Mouse (Mus musculus) midbrain, embryonic 16.5 days (tissue): ENCODE data around the gene B4galnt2. TPM values are rescaled to one million over a fixed set of nuclear protein-coding genes. Genes with fewer than 3 reads are reported as not detected.

Experiments used
- ATAC-seq: fragments of 200-750 bp; cut with Nextera tagmentation; 2 replicates; pipeline ENCODE4 v1.8.0; 2017; ENCODE audit warnings: moderate TSS enrichment
- H3K27ac ChIP-seq: fragments of 300-500 bp; sonication (generic); 2 replicates; pipeline ENCODE4 v1.5.1; 2014; ENCODE audit warnings: mild to moderate bottlenecking, low read length, mixed read lengths
- H3K27me3 ChIP-seq: fragments of 300-500 bp; sonication (generic); 2 replicates; pipeline ENCODE4 v1.6.1; 2014; ENCODE audit warnings: low read depth, low read length, mixed read lengths; ENCODE audit not compliant: control insufficient read depth, insufficient read depth
- H3K36me3 ChIP-seq: fragments of 300-500 bp; sonication (generic); 2 replicates; pipeline ENCODE4 v1.6.1; 2014; ENCODE audit warnings: mild to moderate bottlenecking, low read length, moderate library complexity, mixed read lengths; ENCODE audit not compliant: control insufficient read depth, insufficient read depth
- H3K4me1 ChIP-seq: fragments of 300-500 bp; sonication (generic); 2 replicates; pipeline ENCODE4 v1.6.1; 2014; ENCODE audit warnings: mild to moderate bottlenecking, low read length, mixed read lengths; ENCODE audit not compliant: control insufficient read depth, insufficient read depth
- H3K4me2 ChIP-seq: fragments of 300-500 bp; sonication (generic); 2 replicates; pipeline ENCODE4 v1.6.1; 2014; ENCODE audit warnings: mild to moderate bottlenecking, low read length, mixed read lengths
- H3K4me3 ChIP-seq: fragments of 300-500 bp; sonication (generic); 2 replicates; pipeline ENCODE4 v1.5.1; 2014; ENCODE audit warnings: low read depth, mild to moderate bottlenecking, low read length, moderate library complexity, mixed read lengths
- H3K9ac ChIP-seq: fragments of 300-500 bp; sonication (generic); 2 replicates; pipeline ENCODE4 v1.6.1; 2014; ENCODE audit warnings: low read depth, low read length, mixed read lengths
- H3K9me3 ChIP-seq: fragments of 300-500 bp; sonication (generic); replicated peaks from 2 replicates; pipeline ENCODE4 v1.6.1; 2014; ENCODE audit warnings: mild to moderate bottlenecking, low read length, mixed read lengths; ENCODE audit not compliant: control insufficient read depth, poor library complexity, severe bottlenecking
- WGBS: fragments of 180-500 bp; shearing (Covaris S2); extraction: QIAGEN DNeasy Blood & Tissue Kit; methylation state at CpG from one replicate; pipeline ENCODE4 v1.1.7; 2014; 5-methylcytosine and 5-hydroxymethylcytosine counted together
- polyA plus RNA-seq: library from polyadenylated mRNA; unstranded; fragments of >200 nt; fragmentation: Nextera tagmentation; extraction: Ambion mirVana; gene quantifications from 2 replicates; pipeline ENCODE4 v1.2.1, GENCODE M21; 2015

Gene B4galnt2
- polyA plus RNA-seq, 1 experiment from 2014 or later = not detected

GRCm38 (mm10) chr11:95838598-95838997 is 76.1 kb downstream of the B4galnt2 start:
- peaks cover 6% of the 10 kb centered on the region for H3K4me1 ChIP-seq
- no peak overlapping the region for H3K9ac ChIP-seq
- ATAC-seq = no peak
- no peak overlapping the region for H3K27ac ChIP-seq
- no peaks in the 10 kb centered on the region for H3K9me3 ChIP-seq
- no peak overlapping the region for H3K4me3 ChIP-seq
- 88% methylated on average over 4 of the region's 4 CpGs for WGBS
- no peaks in the 10 kb centered on the region for H3K36me3 ChIP-seq
- H3K4me2 ChIP-seq = no peak overlapping the region
- H3K27me3 ChIP-seq = peaks cover 21% of the 10 kb centered on the region

DNA sequence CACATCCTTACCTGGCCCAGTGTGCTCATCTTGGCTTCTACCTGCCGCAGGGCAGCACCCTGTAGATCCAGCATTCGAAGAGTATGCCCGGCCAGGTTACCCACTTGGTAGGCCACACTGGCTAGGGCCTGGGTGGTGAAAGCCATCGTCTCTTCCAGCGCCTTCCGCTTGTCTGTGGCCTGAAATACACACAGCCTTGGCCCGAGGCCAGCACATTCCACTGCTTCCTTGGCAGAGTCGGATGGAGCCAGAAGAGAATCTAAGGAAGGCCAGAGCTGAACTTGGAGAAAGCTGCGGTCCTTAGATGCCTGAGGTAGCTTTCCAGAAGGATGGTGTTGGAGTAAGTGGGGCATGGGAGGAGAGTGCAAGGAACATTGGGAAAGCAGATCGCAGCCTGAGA is 77.6 kb downstream of the B4galnt2 start, which contains the start of gene Gngt2:
TSS of gene Gngt2 (plus strand) at position 158 of the 400 bp plus-strand sequence.
- ATAC-seq = no peak
- H3K4me2 ChIP-seq = no peak within 1 kb of the TSS
- H3K27ac ChIP-seq = no peak within 1 kb of the TSS
- no peaks in the 10 kb centered on the region for H3K9me3 ChIP-seq
- H3K36me3 ChIP-seq = no peaks in the 10 kb centered on the region
- no peak within 1 kb of the TSS for H3K9ac ChIP-seq
- 72% methylated on average over 10 of the region's 10 CpGs for WGBS
- H3K4me1 ChIP-seq = peaks cover 9% of the 10 kb centered on the region
- H3K27me3 ChIP-seq = peaks cover 37% of the 10 kb centered on the region
- no peak within 1 kb of the TSS for H3K4me3 ChIP-seq

GRCm38 (mm10) chr11:95836433-95836832 is 78.3 kb downstream of the B4galnt2 start:
- Histone ChIP-seq H3K4me1 (peaks cover 9% of the 10 kb centered on the region), H3K4me2 (no peak overlapping the region), H3K36me3 (no peaks in the 10 kb centered on the region), H3K27ac (no peak overlapping the region), H3K4me3 (no peak overlapping the region), H3K9me3 (no peaks in the 10 kb centered on the region), H3K9ac (no peak overlapping the region), H3K27me3 (peaks cover 43% of the 10 kb centered on the region)
- 74% methylated on average over 6 of the region's 6 CpGs for WGBS
- ATAC-seq = no peak

GRCm38 (mm10) chr11:95835832-95836231 is 78.9 kb downstream of the B4galnt2 start:
- Histone ChIP-seq H3K9ac (no peak overlapping the region), H3K9me3 (no peaks in the 10 kb centered on the region), H3K4me3 (no peak overlapping the region), H3K36me3 (no peaks in the 10 kb centered on the region), H3K4me2 (no peak overlapping the region), H3K4me1 (peaks cover 12% of the 10 kb centered on the region), H3K27me3 (peaks cover 49% of the 10 kb centered on the region), H3K27ac (no peak overlapping the region)
- 57% methylated on average over 6 of the region's 6 CpGs for WGBS
- no peak for ATAC-seq

DNA sequence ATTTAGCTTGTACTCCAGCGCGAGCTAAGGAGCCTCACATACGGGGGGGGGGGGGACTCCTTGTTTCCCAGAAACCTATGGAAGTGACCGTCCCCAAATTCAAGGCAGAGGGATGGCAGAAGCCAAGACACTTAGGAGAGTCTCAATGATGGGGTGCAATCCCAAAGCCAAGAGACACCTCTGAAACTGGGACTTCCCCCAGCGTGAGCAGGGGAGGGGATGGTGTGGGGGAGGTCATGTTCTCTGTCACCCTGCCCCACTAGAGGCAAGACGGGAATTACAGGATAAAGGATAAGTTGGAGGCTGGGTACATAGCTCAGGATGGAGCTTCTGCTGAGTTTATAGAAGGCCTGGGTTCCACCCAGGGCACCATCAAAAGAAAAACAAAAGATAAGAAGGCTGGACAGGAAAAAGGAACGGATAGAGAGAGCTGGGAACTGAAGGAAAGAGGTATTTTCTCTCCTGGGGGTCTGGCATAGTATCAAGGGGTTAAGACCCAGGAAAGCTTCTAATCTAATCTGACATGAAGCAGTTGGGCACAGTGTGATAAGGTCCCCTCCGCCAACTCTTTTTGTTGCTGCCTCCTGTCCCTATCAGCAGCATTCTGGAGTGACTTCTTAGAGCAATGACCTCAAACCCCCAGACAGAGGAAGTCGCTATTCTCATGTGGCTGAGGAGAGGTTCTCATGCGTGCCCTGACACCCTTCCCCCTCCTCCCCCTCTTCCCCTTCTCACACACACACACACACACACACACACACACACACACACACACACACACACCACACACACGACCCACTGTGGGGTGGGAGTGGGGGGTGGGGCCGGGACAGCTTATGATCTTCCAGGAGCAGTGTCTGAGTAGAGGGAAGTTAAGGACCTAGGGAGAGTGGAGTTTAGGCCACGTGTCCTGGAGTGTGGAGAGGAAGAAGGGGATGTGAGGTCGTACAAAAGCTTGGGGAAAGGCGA is 79.7 kb downstream of the B4galnt2 start:
- 19% methylated on average over 15 of the region's 15 CpGs for WGBS
- no peaks in the 10 kb centered on the region for H3K9me3 ChIP-seq
- no peak for ATAC-seq
- no peak overlapping the region for H3K4me2 ChIP-seq
- no peaks in the 10 kb centered on the region for H3K36me3 ChIP-seq
- no peak overlapping the region for H3K4me3 ChIP-seq
- no peak overlapping the region for H3K9ac ChIP-seq
- H3K27me3 ChIP-seq = peaks cover 57% of the 10 kb centered on the region
- H3K27ac ChIP-seq = no peak overlapping the region
- peaks cover 20% of the 10 kb centered on the region for H3K4me1 ChIP-seq

- no peaks in the 10 kb centered on the region for H3K9me3 ChIP-seq
- no peaks in the 10 kb centered on the region for H3K36me3 ChIP-seq
- H3K4me1 ChIP-seq = peaks cover 20% of the 10 kb centered on the region
- H3K27ac ChIP-seq = no peak overlapping the region
- no peak overlapping the region for H3K4me3 ChIP-seq
- H3K9ac ChIP-seq = no peak overlapping the region
- peaks cover 65% of the 10 kb centered on the region for H3K27me3 ChIP-seq
- no peak for ATAC-seq
- no peak overlapping the region for H3K4me2 ChIP-seq
- 6% methylated on average over 22 of the region's 22 CpGs for WGBS
These were observed 80.5 kb downstream of the B4galnt2 start for GRCm38 (mm10) chr11:95834143-95834667.

DNA sequence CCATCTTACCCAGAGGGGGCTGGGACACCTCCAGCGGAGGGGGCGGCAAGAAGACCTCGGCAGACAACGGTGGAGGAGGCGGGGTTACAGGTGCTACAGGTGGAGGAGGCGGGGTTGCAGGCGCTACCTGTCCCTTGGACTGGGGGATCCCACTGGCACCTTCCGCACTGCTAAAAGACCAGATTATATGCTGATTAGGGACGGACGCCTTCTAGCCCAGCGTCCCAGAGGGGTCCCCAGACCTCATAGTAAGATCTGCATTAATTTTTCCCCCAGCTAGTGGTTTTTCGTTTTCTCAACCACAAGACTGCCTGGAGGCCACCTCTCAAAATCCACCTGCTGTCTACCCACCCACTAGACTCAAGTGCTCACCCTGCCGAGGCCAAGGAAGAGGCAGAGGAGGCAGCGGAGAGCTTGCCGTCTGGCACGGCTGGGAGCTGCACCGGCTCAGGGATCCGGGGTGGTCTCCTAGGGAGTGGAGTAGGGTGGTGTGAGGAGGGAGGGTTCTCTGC is 81.0 kb downstream of the B4galnt2 start:
- Histone ChIP-seq H3K27ac (no peak overlapping the region), H3K36me3 (no peaks in the 10 kb centered on the region), H3K27me3 (peaks cover 70% of the 10 kb centered on the region), H3K9me3 (no peaks in the 10 kb centered on the region), H3K4me2 (0 out of 2 replicates have a peak overlapping the region, but pooled peaks have one; percentile 13), H3K4me3 (no peak overlapping the region), H3K4me1 (peaks cover 20% of the 10 kb centered on the region), H3K9ac (no peak overlapping the region)
- WGBS = 7% methylated on average over 18 of the region's 18 CpGs
- ATAC-seq = no peak

DNA sequence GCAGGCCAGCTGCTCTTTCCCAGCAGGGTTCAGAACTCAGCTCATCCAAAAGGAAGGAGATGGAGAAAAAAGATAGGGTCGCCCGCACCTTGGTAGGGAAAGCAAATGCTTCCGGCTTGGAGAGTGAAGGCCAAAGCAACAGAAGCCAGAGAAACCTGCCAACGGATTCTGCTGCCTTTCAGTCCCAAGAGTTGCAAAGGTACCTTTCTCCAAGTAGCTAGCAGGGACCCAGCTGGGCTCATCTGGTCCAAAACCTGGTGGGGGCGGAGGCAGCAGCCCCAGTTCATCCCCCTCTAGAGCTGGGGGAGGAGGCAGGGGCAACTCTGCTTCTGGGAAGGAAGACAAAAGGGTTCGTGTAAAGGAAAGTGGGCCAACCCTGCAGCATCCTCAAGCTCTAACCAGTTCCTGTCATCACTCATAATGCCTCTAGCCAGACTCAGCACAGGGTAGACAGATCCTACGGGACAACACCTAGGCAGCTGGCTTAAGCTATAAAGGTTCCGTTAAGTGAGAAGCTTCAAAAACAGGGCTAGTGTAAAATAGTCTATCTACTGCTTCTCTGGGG is 81.6 kb downstream of the B4galnt2 start:
- Histone ChIP-seq H3K4me2 (0 out of 2 replicates have a peak overlapping the region, but pooled peaks have one; percentile 13), H3K9ac (no peak overlapping the region), H3K27me3 (peaks cover 76% of the 10 kb centered on the region), H3K4me3 (no peak overlapping the region), H3K36me3 (no peaks in the 10 kb centered on the region), H3K27ac (no peak overlapping the region), H3K4me1 (peaks cover 20% of the 10 kb centered on the region), H3K9me3 (no peaks in the 10 kb centered on the region)
- ATAC-seq = no peak
- WGBS = 24% methylated on average over 8 of the region's 8 CpGs
